Mouse (Mus musculus) intestine, postnatal 0 days (tissue): ENCODE measurements at regions not wholly inside any gene's neighbourhood (a gene's known extent, or its start where the extent isn't known, plus 50 kb on each side); places are given as distances from the start of the nearest gene placed in this dataset.

Source experiments
- ATAC-seq: fragments of 200-750 bp; cut with Nextera tagmentation; 2 replicates; pipeline ENCODE4 v1.8.0; 2017; ENCODE audit warnings: mild to moderate bottlenecking, moderate TSS enrichment, moderate library complexity
- H3K27ac ChIP-seq: fragments of 300-500 bp; sonication (generic); 2 replicates; pipeline ENCODE4 v1.5.1; 2014; ENCODE audit warnings: mild to moderate bottlenecking, low read depth, low read length, moderate library complexity
- H3K27me3 ChIP-seq: fragments of 300-500 bp; sonication (generic); replicated peaks from 2 replicates; pipeline ENCODE4 v1.6.1; 2014; ENCODE audit warnings: low read length, mixed read lengths; ENCODE audit not compliant: control insufficient read depth, insufficient read depth
- H3K36me3 ChIP-seq: fragments of 300-500 bp; sonication (generic); 2 replicates; pipeline ENCODE4 v1.6.1; 2014; ENCODE audit warnings: mild to moderate bottlenecking, moderate library complexity; ENCODE audit not compliant: control insufficient read depth, insufficient read depth
- H3K4me1 ChIP-seq: fragments of 300-500 bp; sonication (generic); replicated peaks from 2 replicates; pipeline ENCODE4 v1.6.1; 2014; ENCODE audit warnings: antibody characterized with exemption, low read length, mixed read lengths; ENCODE audit not compliant: control insufficient read depth, insufficient read depth
- H3K4me2 ChIP-seq: fragments of 300-500 bp; sonication (generic); replicated peaks from 2 replicates; pipeline ENCODE4 v1.6.1; 2014; ENCODE audit warnings: low read depth, mild to moderate bottlenecking, moderate library complexity
- H3K4me3 ChIP-seq: fragments of 300-500 bp; sonication (generic); 2 replicates; pipeline ENCODE4 v1.5.1; 2014; ENCODE audit warnings: low read depth, low read length
- H3K9ac ChIP-seq: fragments of 300-500 bp; sonication (generic); 2 replicates; pipeline ENCODE4 v1.6.1; 2014; ENCODE audit warnings: mild to moderate bottlenecking, low read depth, low read length
- H3K9me3 ChIP-seq: fragments of 300-500 bp; sonication (generic); 2 replicates; pipeline ENCODE4 v1.6.1; 2016; ENCODE audit warnings: mixed run types; ENCODE audit not compliant: control insufficient read depth
- CTCF ChIP-seq: sonication (generic); IDR thresholded peaks from 2 replicates; pipeline ENCODE4 v1.5.1; 2016; ENCODE audit warnings: low read depth, mild to moderate bottlenecking, control low read depth, antibody characterized with exemption, moderate library complexity
- whole genome bisulfite sequencing: fragments of 180-500 bp; shearing (Covaris S2); extraction: QIAGEN DNeasy Blood & Tissue Kit; methylation state at CpG from one replicate; pipeline ENCODE4 v1.1.7; 2014; 5-methylcytosine and 5-hydroxymethylcytosine counted together

- Histone ChIP-seq H3K27me3 (no peaks in the 10 kb centered on the region), H3K36me3 (no peaks in the 10 kb centered on the region), H3K4me3 (no peak overlapping the region), H3K9me3 (no peaks in the 10 kb centered on the region), H3K9ac (no peak overlapping the region), H3K4me2 (no peak overlapping the region), H3K4me1 (no peaks in the 10 kb centered on the region), H3K27ac (no peak overlapping the region)
- WGBS, result 40% methylated on average over 6 of the region's 6 CpGs
- no peak for TF ChIP-seq CTCF
- ATAC-seq, result no peak
Observed at GRCm38 (mm10) chr13:107484630-107484998, 462.7 kb upstream of the Kif2a start.

GRCm38 (mm10) chr13:107483967-107484629, 462.2 kb upstream of the Kif2a start:
- Histone ChIP-seq H3K27ac (no peak overlapping the region), H3K36me3 (no peaks in the 10 kb centered on the region), H3K4me2 (no peak overlapping the region), H3K9me3 (no peaks in the 10 kb centered on the region), H3K27me3 (no peaks in the 10 kb centered on the region), H3K4me3 (no peak overlapping the region), H3K4me1 (no peaks in the 10 kb centered on the region), H3K9ac (no peak overlapping the region)
- 59% methylated on average over 12 of the region's 12 CpGs for WGBS
- no peak for TF ChIP-seq CTCF
- ATAC-seq, result no peak

- Histone ChIP-seq H3K4me2 (no peak overlapping the region), H3K9ac (no peak overlapping the region), H3K27me3 (no peaks in the 10 kb centered on the region), H3K9me3 (no peaks in the 10 kb centered on the region), H3K27ac (no peak overlapping the region), H3K4me3 (no peak overlapping the region), H3K36me3 (no peaks in the 10 kb centered on the region), H3K4me1 (no peaks in the 10 kb centered on the region)
- no peak for TF ChIP-seq CTCF
- WGBS, result 87% methylated on average over 3 of the region's 3 CpGs
- ATAC-seq, result no peak
Observed at GRCm38 (mm10) chr13:107475166-107475565, 453.2 kb upstream of the Kif2a start.

- H3K4me3 ChIP-seq, result peak overlapping the region; percentile 9; the same call in 1 of the 2 replicates
- peak overlapping the region; percentile 56 for H3K4me2 ChIP-seq
- no peak overlapping the region for H3K9ac ChIP-seq
- no peaks in the 10 kb centered on the region for H3K27me3 ChIP-seq
- no peaks in the 10 kb centered on the region for H3K9me3 ChIP-seq
- H3K36me3 ChIP-seq, result no peaks in the 10 kb centered on the region
- ATAC-seq, result peak; percentile 28; the same call in 1 of the 2 replicates
- no peak overlapping the region for H3K27ac ChIP-seq
- WGBS, result 2% methylated on average over 13 of the region's 13 CpGs
- TF ChIP-seq CTCF, result no peak
- H3K4me1 ChIP-seq, result 0 out of 2 replicates have a peak, but pooled peaks cover 4% of the 10 kb centered on the region
Observed at GRCm38 (mm10) chr13:107469491-107470276, 447.8 kb upstream of the Kif2a start.

- no peak overlapping the region for H3K4me2 ChIP-seq
- TF ChIP-seq CTCF, result no peak
- H3K36me3 ChIP-seq, result no peaks in the 10 kb centered on the region
- H3K27ac ChIP-seq, result no peak overlapping the region
- no peaks in the 10 kb centered on the region for H3K27me3 ChIP-seq
- no peaks in the 10 kb centered on the region for H3K4me1 ChIP-seq
- no peaks in the 10 kb centered on the region for H3K9me3 ChIP-seq
- no peak overlapping the region for H3K4me3 ChIP-seq
- H3K9ac ChIP-seq, result no peak overlapping the region
- WGBS, result 85% methylated on average over 7 of the region's 7 CpGs
- ATAC-seq, result no peak
Observed at GRCm38 (mm10) chr13:107462791-107463190, 440.9 kb upstream of the Kif2a start.

GRCm38 (mm10) chr13:107461048-107461912, 439.4 kb upstream of the Kif2a start:
- Histone ChIP-seq H3K9ac (no peak overlapping the region), H3K4me3 (no peak overlapping the region), H3K4me2 (peak overlapping the region; percentile 37), H3K4me1 (no peaks in the 10 kb centered on the region), H3K27ac (no peak overlapping the region), H3K36me3 (no peaks in the 10 kb centered on the region), H3K27me3 (no peaks in the 10 kb centered on the region), H3K9me3 (no peaks in the 10 kb centered on the region)
- ATAC-seq, result peak; percentile 61; the same call in 1 of the 2 replicates
- TF ChIP-seq CTCF, result peak; percentile 82
- WGBS, result 15% methylated on average over 16 of the region's 16 CpGs
